Mouse (Mus musculus) neural tube, embryonic 11.5 days (tissue): Measurements from ENCODE around the gene Olfr768. TPM values are rescaled to one million over a fixed set of nuclear protein-coding genes. Genes with fewer than 3 reads are reported as not detected.
"Not testable (repeated sequence)": the region's sequence is repeated elsewhere in the genome, so short reads cannot be mapped to it uniquely, and the experiment has no call there.

Experiments used
- ATAC-seq: fragments of 200-750 bp; cut with Nextera tagmentation; 2 replicates; pipeline ENCODE4 v1.8.0; 2017; ENCODE audit warnings: moderate number of reproducible peaks, mild to moderate bottlenecking, moderate TSS enrichment, moderate library complexity; ENCODE audit not compliant: insufficient read depth, low FRiP score, low TSS enrichment
- DNase-seq: peaks from one replicate; pipeline ENCODE4 v3.0.0-alpha.2; 2015; ENCODE audit warnings: low spot score
- H3K27ac ChIP-seq: fragments of 300-500 bp; sonication (generic); 2 replicates; pipeline ENCODE4 v1.5.1; 2014; ENCODE audit warnings: low read depth, mild to moderate bottlenecking, low read length
- H3K27me3 ChIP-seq: fragments of 300-500 bp; sonication (generic); 2 replicates; pipeline ENCODE4 v1.6.1; 2014; ENCODE audit warnings: mild to moderate bottlenecking, low read length, mixed read lengths; ENCODE audit not compliant: control insufficient read depth, insufficient read depth
- H3K36me3 ChIP-seq: fragments of 300-500 bp; sonication (generic); 2 replicates; pipeline ENCODE4 v1.6.1; 2014; ENCODE audit warnings: mild to moderate bottlenecking, low read length, moderate library complexity, mixed read lengths; ENCODE audit not compliant: control insufficient read depth, insufficient read depth
- H3K4me1 ChIP-seq: fragments of 300-500 bp; sonication (generic); 2 replicates; pipeline ENCODE4 v1.6.1; 2014; ENCODE audit warnings: low read length, mixed read lengths; ENCODE audit not compliant: control insufficient read depth, insufficient read depth
- H3K4me2 ChIP-seq: fragments of 300-500 bp; sonication (generic); 2 replicates; pipeline ENCODE4 v1.6.1; 2014; ENCODE audit warnings: low read depth, mild to moderate bottlenecking, moderate library complexity
- H3K4me3 ChIP-seq: fragments of 300-500 bp; sonication (generic); 2 replicates; pipeline ENCODE4 v1.5.1; 2014; ENCODE audit warnings: low read depth, low read length
- H3K9ac ChIP-seq: fragments of 300-500 bp; sonication (generic); 2 replicates; pipeline ENCODE4 v1.6.1; 2014; ENCODE audit warnings: mild to moderate bottlenecking, low read length
- H3K9me3 ChIP-seq: fragments of 300-500 bp; sonication (generic); 2 replicates; pipeline ENCODE4 v1.6.1; 2016; ENCODE audit warnings: low read length; ENCODE audit not compliant: control insufficient read depth
- WGBS: fragments of 180-500 bp; shearing (Covaris S2); extraction: QIAGEN DNeasy Blood & Tissue Kit; methylation state at CpG from one replicate; pipeline ENCODE4 v1.1.7; 2014; 5-methylcytosine and 5-hydroxymethylcytosine counted together
- polyA plus RNA-seq: library from polyadenylated mRNA; unstranded; fragments of >200 nt; fragmentation: Nextera tagmentation; extraction: Ambion mirVana; gene quantifications from 2 replicates; pipeline ENCODE4 v1.2.1, GENCODE M21; 2014

Gene Olfr768
- polyA plus RNA-seq = not detected in 2 replicates

DNA sequence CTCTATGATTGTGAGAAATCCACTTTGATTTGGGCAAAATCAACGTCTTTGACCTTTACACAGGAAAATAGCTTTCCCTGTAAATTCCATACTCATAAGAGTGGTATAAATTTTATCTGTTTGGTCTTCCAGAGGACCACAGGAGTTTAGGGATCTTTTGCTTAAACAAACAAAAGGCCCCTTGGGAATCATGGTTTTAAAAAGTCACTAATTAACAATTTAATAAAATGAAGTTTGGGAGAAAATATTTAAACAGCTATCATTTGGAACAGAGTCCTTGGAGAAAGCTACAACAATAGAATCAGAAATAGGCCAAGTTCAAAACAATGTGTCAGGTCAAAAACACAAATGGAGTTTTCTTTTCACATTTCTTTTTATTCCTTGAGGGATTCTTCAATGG, at the start of gene Olfr768:
TSS of gene Olfr768 (minus strand) at position 101 of the 400 bp plus-strand sequence.
- H3K27me3 ChIP-seq = no peaks in the 10 kb centered on the region
- no peak within 1 kb of the TSS for H3K9ac ChIP-seq
- H3K9me3 ChIP-seq = no peaks in the 10 kb centered on the region
- H3K4me1 ChIP-seq = no peaks in the 10 kb centered on the region
- WGBS = 79% methylated on average over 1 of the region's 1 CpGs
- no peak within 1 kb of the TSS for H3K4me3 ChIP-seq
- DNase-seq (no peak), ATAC-seq (no peak)
- H3K36me3 ChIP-seq = no peaks in the 10 kb centered on the region
- no peak within 1 kb of the TSS for H3K27ac ChIP-seq
- H3K4me2 ChIP-seq = no peak within 1 kb of the TSS

DNA sequence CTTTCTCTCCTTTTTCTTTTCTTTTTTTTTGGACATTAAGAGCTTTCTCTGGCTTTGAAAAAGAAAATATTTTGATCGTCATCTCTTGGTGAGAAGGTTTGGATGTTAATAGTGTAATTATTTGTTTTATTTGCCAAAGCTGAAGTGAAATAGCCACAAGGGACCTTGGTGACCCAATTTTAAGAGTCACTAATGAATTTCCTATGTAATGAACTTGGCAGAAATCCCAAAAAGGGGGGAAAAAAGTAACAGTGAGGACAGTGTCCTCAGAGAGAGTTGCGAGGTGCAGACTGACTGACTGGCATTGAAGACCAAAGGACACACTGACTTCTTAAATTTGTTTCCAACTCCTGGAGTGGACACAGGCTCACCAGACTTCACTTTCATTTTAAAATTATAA, 39.7 kb upstream of the Olfr768 start, which contains the start of gene Olfr770:
TSS of gene Olfr770 (minus strand) at position 101 of the 400 bp plus-strand sequence.
- Histone ChIP-seq H3K27ac (no peak within 1 kb of the TSS), H3K4me1 (no peaks in the 10 kb centered on the region), H3K4me2 (no peak within 1 kb of the TSS), H3K9ac (no peak within 1 kb of the TSS), H3K4me3 (no peak within 1 kb of the TSS), H3K9me3 (no peaks in the 10 kb centered on the region), H3K36me3 (no peaks in the 10 kb centered on the region), H3K27me3 (no peaks in the 10 kb centered on the region)
- no peak for ATAC-seq
- WGBS = 90% methylated on average over 2 of the region's 2 CpGs
- no peak for DNase-seq

DNA sequence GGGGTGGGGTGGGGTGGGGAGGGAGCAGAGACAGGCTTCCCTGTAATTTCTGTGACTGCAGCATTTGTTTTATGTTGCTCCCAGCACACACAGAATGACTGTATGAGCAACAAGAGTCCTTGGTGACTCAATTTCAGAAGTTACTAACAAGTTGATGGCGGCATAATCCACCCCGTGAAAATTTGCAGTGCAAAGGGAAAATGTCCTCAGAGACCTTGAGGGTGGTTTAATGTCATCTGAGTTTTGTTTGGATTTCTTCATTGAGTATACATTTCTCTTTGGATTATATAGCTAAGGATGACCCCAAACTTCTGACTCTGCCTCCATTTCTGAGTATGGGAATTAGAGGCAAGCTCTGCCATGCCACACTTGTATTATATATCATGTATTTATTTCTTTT, 18.6 kb upstream of the Olfr768 start, which contains the start of gene Olfr769:
TSS of gene Olfr769 (minus strand) at position 101 of the 400 bp plus-strand sequence.
- H3K9ac ChIP-seq = no peak within 1 kb of the TSS
- no peaks in the 10 kb centered on the region for H3K9me3 ChIP-seq
- no peaks in the 10 kb centered on the region for H3K27me3 ChIP-seq
- no peak within 1 kb of the TSS for H3K27ac ChIP-seq
- no peak within 1 kb of the TSS for H3K4me2 ChIP-seq
- no peak within 1 kb of the TSS for H3K4me3 ChIP-seq
- H3K4me1 ChIP-seq = no peaks in the 10 kb centered on the region
- H3K36me3 ChIP-seq = no peaks in the 10 kb centered on the region
- WGBS = 86% methylated on average over 2 of the region's 2 CpGs
- ATAC-seq = no peak
- DNase-seq = no peak

DNA sequence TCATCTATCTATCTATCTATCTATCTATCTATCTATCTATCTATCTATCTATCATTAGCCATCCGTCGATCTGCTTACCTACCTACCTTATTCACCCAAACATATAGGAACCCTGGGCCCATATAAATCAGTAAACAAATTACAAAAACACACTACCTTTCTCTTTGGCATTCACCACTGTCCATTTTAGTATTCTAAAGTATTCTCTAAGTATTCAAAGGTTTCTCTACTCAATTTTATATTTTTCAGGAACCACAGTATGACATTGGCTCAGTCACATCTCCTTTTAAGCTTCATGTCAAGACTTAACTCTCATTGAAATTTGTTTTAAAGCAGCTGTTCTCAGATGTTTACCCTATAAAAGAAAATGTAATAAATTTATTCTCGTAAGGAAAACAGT, 16.0 kb upstream of the Olfr768 start:
- no peak for DNase-seq
- 91% methylated on average over 3 of the region's 3 CpGs for WGBS
- Histone ChIP-seq H3K4me1 (no peaks in the 10 kb centered on the region), H3K9ac (no peak overlapping the region), H3K9me3 (no peaks in the 10 kb centered on the region), H3K27ac (no peak overlapping the region), H3K4me2 (no peak overlapping the region), H3K27me3 (no peaks in the 10 kb centered on the region), H3K36me3 (no peaks in the 10 kb centered on the region), H3K4me3 (no peak overlapping the region)
- no peak for ATAC-seq

DNA sequence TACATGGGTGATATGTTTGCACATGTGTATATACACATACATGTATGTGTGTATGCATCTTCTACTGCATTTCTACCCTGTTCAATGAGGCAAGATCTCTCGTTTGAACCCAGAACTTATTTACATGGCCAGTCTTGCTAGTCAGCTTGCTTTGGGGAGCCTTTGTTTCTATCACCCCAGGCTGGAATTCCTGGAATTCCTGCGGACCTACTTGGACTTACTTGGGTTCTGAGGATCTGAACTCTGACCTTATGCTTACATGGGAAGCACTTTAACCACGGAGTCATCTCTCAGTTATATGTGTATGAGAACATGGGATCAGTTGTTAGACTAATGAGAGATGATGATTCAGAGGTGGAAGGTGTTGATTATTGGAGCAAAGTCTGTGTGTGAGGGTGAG, 2.1 kb upstream of the Olfr768 start:
- 52% methylated on average over 3 of the region's 3 CpGs for WGBS
- no peak overlapping the region for H3K9ac ChIP-seq
- no peaks in the 10 kb centered on the region for H3K9me3 ChIP-seq
- H3K4me1 ChIP-seq = no peaks in the 10 kb centered on the region
- no peaks in the 10 kb centered on the region for H3K27me3 ChIP-seq
- ATAC-seq (no peak), DNase-seq (no peak)
- H3K27ac ChIP-seq = no peak overlapping the region
- H3K4me3 ChIP-seq = no peak overlapping the region
- H3K36me3 ChIP-seq = no peaks in the 10 kb centered on the region
- no peak overlapping the region for H3K4me2 ChIP-seq

DNA sequence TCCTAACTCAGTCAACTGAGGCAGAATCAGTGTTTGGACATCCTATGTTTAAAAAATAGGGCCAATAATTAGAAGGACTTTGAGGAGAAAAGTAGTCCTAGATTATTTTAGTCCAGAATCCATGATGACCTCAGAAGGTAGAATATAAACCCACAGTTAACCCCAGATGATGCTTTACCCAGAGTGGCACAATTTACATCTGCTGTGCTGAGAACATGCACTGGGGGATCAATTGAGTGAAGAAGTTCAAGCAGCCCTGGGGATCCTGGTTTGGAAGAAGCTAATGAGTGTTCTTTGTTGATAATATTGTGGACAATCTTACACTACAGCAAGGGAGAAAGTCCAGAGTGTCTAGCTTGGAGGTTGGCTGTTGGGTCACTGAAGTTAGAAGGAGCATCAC, 16.4 kb downstream of the Olfr768 start, which contains the start of gene Olfr767:
TSS of gene Olfr767 (minus strand) at position 101 of the 400 bp plus-strand sequence.
- not testable (repeated sequence) for H3K9ac ChIP-seq, ATAC-seq, H3K27ac ChIP-seq, DNase-seq, H3K27me3 ChIP-seq, H3K4me2 ChIP-seq, H3K4me3 ChIP-seq, H3K4me1 ChIP-seq, H3K36me3 ChIP-seq, H3K9me3 ChIP-seq

DNA sequence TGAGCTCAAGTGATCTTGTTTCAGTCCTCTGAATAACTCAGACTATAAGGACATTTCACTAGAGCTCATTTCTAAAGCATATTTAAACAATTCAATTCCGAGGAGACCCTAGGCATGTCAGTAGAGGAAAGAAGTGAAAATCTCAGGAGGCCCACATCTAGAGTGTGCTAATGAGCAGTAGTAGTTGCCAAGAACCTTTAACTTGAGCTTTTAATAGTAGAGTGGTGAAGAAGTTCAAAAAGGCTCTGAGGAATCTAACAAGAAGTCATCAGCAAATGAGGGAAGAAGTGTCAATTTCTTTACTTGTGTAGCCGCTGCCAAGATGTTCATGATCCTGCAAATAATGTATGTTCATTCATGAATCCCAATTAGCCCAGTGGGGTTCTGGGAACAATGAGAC, 30.3 kb downstream of the Olfr768 start, which contains the start of gene Olfr766-ps1:
TSS of gene Olfr766-ps1 (minus strand) at position 101 of the 400 bp plus-strand sequence.
- ATAC-seq = no peak
- WGBS = 92% methylated on average over 2 of the region's 2 CpGs
- no peaks in the 10 kb centered on the region for H3K36me3 ChIP-seq
- H3K27me3 ChIP-seq = no peaks in the 10 kb centered on the region
- H3K9me3 ChIP-seq = no peaks in the 10 kb centered on the region
- DNase-seq = no peak
- no peak within 1 kb of the TSS for H3K4me2 ChIP-seq
- H3K9ac ChIP-seq = no peak within 1 kb of the TSS
- H3K4me1 ChIP-seq = no peaks in the 10 kb centered on the region
- H3K27ac ChIP-seq = no peak within 1 kb of the TSS
- H3K4me3 ChIP-seq = no peak within 1 kb of the TSS

DNA sequence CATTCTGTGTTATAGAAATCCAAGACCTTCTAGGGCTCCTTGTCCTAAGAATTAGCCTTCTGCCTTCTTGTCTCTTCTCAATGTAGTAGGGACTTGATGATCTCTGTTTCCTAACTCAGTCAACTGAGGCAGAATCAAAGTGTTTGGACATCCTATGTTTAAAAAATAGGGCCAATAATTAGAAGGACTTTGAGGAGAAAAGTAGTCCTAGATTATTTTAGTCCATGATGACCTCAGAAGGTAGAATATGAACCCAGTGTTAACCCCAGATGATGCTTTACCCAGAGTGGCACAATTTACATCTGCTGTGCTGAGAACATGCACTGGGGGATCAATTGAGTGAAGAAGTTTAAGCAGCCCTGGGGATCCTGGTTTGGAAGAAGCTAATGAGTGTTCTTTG, 49.3 kb downstream of the Olfr768 start, which contains the start of gene Olfr765:
TSS of gene Olfr765 (minus strand) at position 101 of the 400 bp plus-strand sequence.
- H3K4me1 ChIP-seq, H3K27me3 ChIP-seq, H3K4me3 ChIP-seq, DNase-seq, H3K27ac ChIP-seq, H3K4me2 ChIP-seq, H3K9ac ChIP-seq, ATAC-seq, H3K9me3 ChIP-seq, H3K36me3 ChIP-seq: not testable (repeated sequence)
